Mouse (Mus musculus): Measurements from ENCODE around the gene Mapre3. TPM values are rescaled to one million over a fixed set of nuclear protein-coding genes. Genes with fewer than 3 reads are reported as not detected.

Mapre3 gene
- polyA plus RNA-seq, 1 experiment: 58.7 TPM

GRCm38 (mm10) chr5:30855674-30856073 is 41.2 kb downstream of the Mapre3 start:
- Histone ChIP-seq H3K27me3 (ENCODE audit: control insufficient read depth, insufficient read depth, insufficient read length) (no peaks in the 10 kb centered on the region), H3K36me3 (ENCODE audit: control insufficient read depth, insufficient read depth) (no peaks in the 10 kb centered on the region), H3K79me2 (ENCODE audit: control insufficient read depth, insufficient read depth) (no peaks in the 10 kb centered on the region), H3K4me3 (no peak overlapping the region), H3ac (ENCODE audit: control insufficient read depth, insufficient read length) (no peak overlapping the region), H3K4me2 (ENCODE audit: low read depth) (no peak overlapping the region)
- TF ChIP-seq MYOG (IDR thresholded peaks at IDR 0.05; ENCODE audit: control insufficient read depth in 1 of 3, insufficient read depth in 1 of 3, insufficient read length in 2 of 3, low read depth in 2 of 3) (no peak), E2F4 (IDR thresholded peaks at IDR 0.05; ENCODE audit: insufficient read depth) (no peak), MAX (IDR thresholded peaks at IDR 0.05; ENCODE audit: low read depth) (no peak), POLR2AphosphoS2 (IDR thresholded peaks at IDR 0.05; ENCODE audit: insufficient read length, low read depth) (no peak), USF1 (IDR thresholded peaks at IDR 0.05; ENCODE audit: low read depth) (no peak), TCF3 (IDR thresholded peaks at IDR 0.05; ENCODE audit: insufficient read length, low read depth) (no peak), CEBPB (IDR thresholded peaks at IDR 0.05; ENCODE audit: insufficient read depth, poor library complexity, severe bottlenecking) (no peak), POLR2A (IDR thresholded peaks at IDR 0.05; ENCODE audit: insufficient read length, low read depth) (no peak), TCF12 (IDR thresholded peaks at IDR 0.05; ENCODE audit: insufficient read depth, poor library complexity, severe bottlenecking) (no peak), SRF (IDR thresholded peaks at IDR 0.05; ENCODE audit: control insufficient read depth, insufficient read length, low read depth) (no peak), MYOD1 (IDR thresholded peaks at IDR 0.05; ENCODE audit: control insufficient read depth in 1 of 3, insufficient read length in 2 of 3, low read depth in 2 of 3) (no peak), REST (IDR thresholded peaks at IDR 0.05; ENCODE audit: insufficient read depth, insufficient read length) (no peak)

- TF ChIP-seq TCF12 (IDR thresholded peaks at IDR 0.05; ENCODE audit: insufficient read depth, poor library complexity, severe bottlenecking) (no peak), MAX (IDR thresholded peaks at IDR 0.05; ENCODE audit: low read depth) (no peak), SRF (IDR thresholded peaks at IDR 0.05; ENCODE audit: control insufficient read depth, insufficient read length, low read depth) (no peak), USF1 (IDR thresholded peaks at IDR 0.05; ENCODE audit: low read depth) (no peak), E2F4 (IDR thresholded peaks at IDR 0.05; ENCODE audit: insufficient read depth) (no peak), MYOG (IDR thresholded peaks at IDR 0.05; ENCODE audit: control insufficient read depth in 1 of 3, insufficient read depth in 1 of 3, insufficient read length in 2 of 3, low read depth in 2 of 3) (no peak), REST (IDR thresholded peaks at IDR 0.05; ENCODE audit: insufficient read depth, insufficient read length) (no peak), POLR2AphosphoS2 (IDR thresholded peaks at IDR 0.05; ENCODE audit: insufficient read length, low read depth) (no peak), CEBPB (IDR thresholded peaks at IDR 0.05; ENCODE audit: insufficient read depth, poor library complexity, severe bottlenecking) (no peak), MYOD1 (IDR thresholded peaks at IDR 0.05; ENCODE audit: control insufficient read depth in 1 of 3, insufficient read length in 2 of 3, low read depth in 2 of 3) (no peak), TCF3 (IDR thresholded peaks at IDR 0.05; ENCODE audit: insufficient read length, low read depth) (no peak), POLR2A (IDR thresholded peaks at IDR 0.05; ENCODE audit: insufficient read length, low read depth) (no peak)
- H3K27me3 ChIP-seq (ENCODE audit: control insufficient read depth, insufficient read depth, insufficient read length): no peaks in the 10 kb centered on the region
- no peak overlapping the region for H3K4me2 ChIP-seq (ENCODE audit: low read depth)
Measured at GRCm38 (mm10) chr5:30856124-30856523, 41.7 kb downstream of the Mapre3 start.

GRCm38 (mm10) chr5:30863852-30864251 is 49.4 kb downstream of the Mapre3 start:
- H3K79me2 ChIP-seq (ENCODE audit: control insufficient read depth, insufficient read depth): no peaks in the 10 kb centered on the region
- no peaks in the 10 kb centered on the region for H3K27me3 ChIP-seq (ENCODE audit: control insufficient read depth, insufficient read depth, insufficient read length)
- TF ChIP-seq MYOG (IDR thresholded peaks at IDR 0.05; ENCODE audit: control insufficient read depth in 1 of 3, insufficient read depth in 1 of 3, insufficient read length in 2 of 3, low read depth in 2 of 3): peak in 2 of 3 experiments; percentile 14 to 56
- TF ChIP-seq CEBPB (IDR thresholded peaks at IDR 0.05; ENCODE audit: insufficient read depth, poor library complexity, severe bottlenecking): no peak
- no peak for TF ChIP-seq SRF (IDR thresholded peaks at IDR 0.05; ENCODE audit: control insufficient read depth, insufficient read length, low read depth)
- no peak for TF ChIP-seq POLR2AphosphoS2 (IDR thresholded peaks at IDR 0.05; ENCODE audit: insufficient read length, low read depth)
- TF ChIP-seq MYOD1 (IDR thresholded peaks at IDR 0.05; ENCODE audit: control insufficient read depth in 1 of 3, insufficient read length in 2 of 3, low read depth in 2 of 3): peak in 1 of 3 experiments; percentile 58
- no peak for TF ChIP-seq TCF3 (IDR thresholded peaks at IDR 0.05; ENCODE audit: insufficient read length, low read depth)
- TF ChIP-seq POLR2A (IDR thresholded peaks at IDR 0.05; ENCODE audit: insufficient read length, low read depth): no peak
- TF ChIP-seq E2F4 (IDR thresholded peaks at IDR 0.05; ENCODE audit: insufficient read depth): no peak
- no peak for TF ChIP-seq MAX (IDR thresholded peaks at IDR 0.05; ENCODE audit: low read depth)
- no peak for TF ChIP-seq REST (IDR thresholded peaks at IDR 0.05; ENCODE audit: insufficient read depth, insufficient read length)
- no peak for TF ChIP-seq USF1 (IDR thresholded peaks at IDR 0.05; ENCODE audit: low read depth)
- TF ChIP-seq TCF12 (IDR thresholded peaks at IDR 0.05; ENCODE audit: insufficient read depth, poor library complexity, severe bottlenecking): no peak
- no peak overlapping the region for H3K4me3 ChIP-seq
- H3K36me3 ChIP-seq (ENCODE audit: control insufficient read depth, insufficient read depth): no peaks in the 10 kb centered on the region
- H3ac ChIP-seq (ENCODE audit: control insufficient read depth, insufficient read length): no peak overlapping the region
- no peak overlapping the region for H3K4me2 ChIP-seq (ENCODE audit: low read depth)

More at GRCm38 (mm10) chr5:30856124-30856523, 41.7 kb downstream of the Mapre3 start:
- no peak overlapping the region for H3ac ChIP-seq (ENCODE audit: control insufficient read depth, insufficient read length)
- H3K4me3 ChIP-seq: no peak overlapping the region
- H3K36me3 ChIP-seq (ENCODE audit: control insufficient read depth, insufficient read depth): no peaks in the 10 kb centered on the region
- H3K79me2 ChIP-seq (ENCODE audit: control insufficient read depth, insufficient read depth): no peaks in the 10 kb centered on the region

GRCm38 (mm10) chr5:30864322-30864721 is 49.9 kb downstream of the Mapre3 start:
- Histone ChIP-seq H3K27me3 (ENCODE audit: control insufficient read depth, insufficient read depth, insufficient read length) (no peaks in the 10 kb centered on the region), H3ac (ENCODE audit: control insufficient read depth, insufficient read length) (no peak overlapping the region), H3K4me2 (ENCODE audit: low read depth) (no peak overlapping the region), H3K36me3 (ENCODE audit: control insufficient read depth, insufficient read depth) (no peaks in the 10 kb centered on the region), H3K79me2 (ENCODE audit: control insufficient read depth, insufficient read depth) (no peaks in the 10 kb centered on the region), H3K4me3 (no peak overlapping the region)
- no peak for TF ChIP-seq REST (IDR thresholded peaks at IDR 0.05; ENCODE audit: insufficient read depth, insufficient read length)
- TF ChIP-seq SRF (IDR thresholded peaks at IDR 0.05; ENCODE audit: control insufficient read depth, insufficient read length, low read depth): no peak
- TF ChIP-seq MYOG (IDR thresholded peaks at IDR 0.05; ENCODE audit: control insufficient read depth in 1 of 3, insufficient read depth in 1 of 3, insufficient read length in 2 of 3, low read depth in 2 of 3): no peak
- no peak for TF ChIP-seq TCF12 (IDR thresholded peaks at IDR 0.05; ENCODE audit: insufficient read depth, poor library complexity, severe bottlenecking)

Data from myocyte (in vitro differentiated cells).